ENCODE assay signal across 9 mouse cellular contexts in genomic region chr8:91312342-91312741, GRCm38 (mm10). TPM values are rescaled to one million over a fixed set of nuclear protein-coding genes. Genes with fewer than 3 reads are reported as not detected.
DNase-seq lines count a peak whose midpoint lies in the region; ATAC-seq and TF ChIP-seq lines count a peak whose summit lies in the region.
"Had no signal": no experiment of that assay in that cellular context is flagged by ENCODE, and none has a peak within 500 bp of the region (broad histone marks: within the 10 kb centered on the region; RNA-seq: fewer than 3 reads in every experiment).

No protein-coding gene starts in this region.

- no peak for TF ChIP-seq EP300 in heart, postnatal 0 days (IDR thresholded peaks at IDR 0.05; ENCODE audit: low read depth)

- no peak overlapping the region for H3K27ac ChIP-seq in heart, postnatal 0 days (ENCODE audit: low read depth)
- H3K27ac ChIP-seq in cortical plate, adult 2 months (ENCODE audit: insufficient read depth, low read length) = no peak overlapping the region
- no peak overlapping the region for H3K27ac ChIP-seq in intestine, embryonic 14.5 days (ENCODE audit: low read depth)
- no peak overlapping the region for H3K27ac ChIP-seq in midbrain, embryonic 14.5 days (replicated peaks; ENCODE audit: low read depth, low read length)

- no peaks in the 10 kb centered on the region for H3K9me3 ChIP-seq in heart, postnatal 0 days (replicated peaks; ENCODE audit: control insufficient read depth, low read length)
- H3K9me3 ChIP-seq in intestine, embryonic 14.5 days (ENCODE audit: control insufficient read depth, low read length) = no peaks in the 10 kb centered on the region
- H3K9me3 ChIP-seq in midbrain, embryonic 14.5 days (ENCODE audit: control insufficient read depth, low read length) = no peaks in the 10 kb centered on the region

- no peak for TF ChIP-seq CTCF in heart, postnatal 0 days (IDR thresholded peaks at IDR 0.05; ENCODE audit: low read depth)
- TF ChIP-seq CTCF in cortical plate, adult 2 months (IDR thresholded peaks at IDR 0.05; ENCODE audit: extremely low read depth, insufficient read depth, low read length) = no peak

- peak overlapping the region; percentile 75 for H3K4me2 ChIP-seq in heart, postnatal 0 days (ENCODE audit: low read depth, low read length)
- H3K4me2 ChIP-seq in intestine, embryonic 14.5 days (ENCODE audit: low read length) = peak overlapping the region; percentile 84
- H3K4me2 ChIP-seq in midbrain, embryonic 14.5 days (ENCODE audit: low read length) = peak overlapping the region; percentile 68

- 70% methylated on average over 2 of the region's 2 CpGs for WGBS in heart, postnatal 0 days
- WGBS in intestine, embryonic 14.5 days = 82% methylated on average over 2 of the region's 2 CpGs
- WGBS in midbrain, embryonic 14.5 days = 77% methylated on average over 2 of the region's 2 CpGs

- peaks cover 14% of the 10 kb centered on the region for H3K4me1 ChIP-seq in heart, postnatal 0 days (ENCODE audit: control insufficient read depth, insufficient read depth)
- peaks cover 1% of the 10 kb centered on the region; the same call in 1 of the 2 replicates for H3K4me1 ChIP-seq in cortical plate, adult 2 months (ENCODE audit: control insufficient read depth, insufficient read depth, low read length)
- peaks cover 13% of the 10 kb centered on the region; the same call in 1 of the 2 replicates for H3K4me1 ChIP-seq in intestine, embryonic 14.5 days (replicated peaks; ENCODE audit: control insufficient read depth, insufficient read depth, low read length)
- H3K4me1 ChIP-seq in midbrain, embryonic 14.5 days (ENCODE audit: control insufficient read depth, insufficient read depth, low read length) = peaks cover 20% of the 10 kb centered on the region

- H3K36me3 ChIP-seq in heart, postnatal 0 days (replicated peaks; ENCODE audit: control insufficient read depth, insufficient read depth, low read length) = peaks cover under 1% of the 10 kb centered on the region
- H3K36me3 ChIP-seq in intestine, embryonic 14.5 days (ENCODE audit: control insufficient read depth, insufficient read depth, low read length) = peaks cover under 1% of the 10 kb centered on the region; the same call in 1 of the 2 replicates
- H3K36me3 ChIP-seq in midbrain, embryonic 14.5 days (ENCODE audit: control insufficient read depth, insufficient read depth, low read length) = peaks cover under 1% of the 10 kb centered on the region; the same call in 1 of the 2 replicates

- no peak for ATAC-seq in heart, postnatal 0 days (ENCODE audit: insufficient read depth, low read depth)
- no peak for ATAC-seq in intestine, embryonic 14.5 days (replicated peaks; ENCODE audit: low FRiP score, low TSS enrichment, low read depth)
- no peak for ATAC-seq in midbrain, embryonic 14.5 days (ENCODE audit: low FRiP score, low TSS enrichment)

- intact Hi-C loops in heart, postnatal 36 days (cut with DNase I) = loop anchor here (10.0 kb wide), 1 partner anchor 1042 kb away; the partner anchor contains the start of gene Irx5

- H3K4me3 ChIP-seq in heart, postnatal 0 days (ENCODE audit: low read depth, low read length) = peak overlapping the region; percentile 78
- peak overlapping the region; percentile 66 for H3K4me3 ChIP-seq in cortical plate, adult 2 months (ENCODE audit: insufficient read depth, low read length)
- peak overlapping the region; percentile 94 for H3K4me3 ChIP-seq in intestine, embryonic 14.5 days (ENCODE audit: low read depth, low read length)
- H3K4me3 ChIP-seq in midbrain, embryonic 14.5 days (replicated peaks; ENCODE audit: low read depth, low read length) = peak overlapping the region; percentile 54

- no peaks in the 10 kb centered on the region for H3K27me3 ChIP-seq in heart, postnatal 0 days (ENCODE audit: control insufficient read depth, insufficient read depth, low read length)
- H3K27me3 ChIP-seq in intestine, embryonic 14.5 days (replicated peaks; ENCODE audit: control insufficient read depth, insufficient read depth, low read length) = no peaks in the 10 kb centered on the region
- no peaks in the 10 kb centered on the region for H3K27me3 ChIP-seq in midbrain, embryonic 14.5 days (ENCODE audit: control insufficient read depth, insufficient read depth, low read length)
- H3K27me3 ChIP-seq: Patski had no signal

- H3K9ac ChIP-seq in heart, postnatal 0 days (replicated peaks; ENCODE audit: low read depth, low read length) = peak overlapping the region; percentile 61; the same call in 1 of the 2 replicates
- peak overlapping the region; percentile 92 for H3K9ac ChIP-seq in intestine, embryonic 14.5 days (ENCODE audit: low read length)
- peak overlapping the region; percentile 67 for H3K9ac ChIP-seq in midbrain, embryonic 14.5 days (replicated peaks; ENCODE audit: low read length)

- DNase-seq in heart, postnatal 0 days (ENCODE audit: low spot score) = no peak
- DNase-seq in heart, postnatal 36 days = no peak
- no peak for DNase-seq in intestine, embryonic 14.5 days (ENCODE audit: low spot score)
- DNase-seq in midbrain, embryonic 14.5 days = no peak
- no peak for DNase-seq in spleen, postnatal 36 days (ENCODE audit: low spot score in 2 of 2)
- DNase-seq in gastrocnemius, postnatal 4 days (ENCODE audit: low spot score in 2 of 2) = no peak
- DNase-seq in gastrocnemius, adult 18-20 months (ENCODE audit: low spot score) = no peak

- no peak for TF ChIP-seq POLR2A in cortical plate, adult 2 months (IDR thresholded peaks at IDR 0.05; ENCODE audit: extremely low read depth, insufficient read depth, low read length)

RNA-seq across cellular contexts. Expression of gene Rpgrip1l, which starts 0.7 kb away (rescaled TPM):
- total RNA-seq in heart, postnatal 0 days (2014; rRNA removed; ENCODE audit: low replicate concordance) = 3.6 and 4.1 TPM in 2 replicates
- 4.3 and 4.7 TPM in 2 replicates for polyA plus RNA-seq in heart, postnatal 0 days (2015; fragmentation: Nextera tagmentation; extraction: Ambion mirVana)
- 1 to 10 TPM; 1.7 to 3.8 TPM for total RNA-seq in heart, postnatal 36 days (2021)
- polyA plus RNA-seq in cortical plate, adult 2 months (2012; rRNA removed) = 7.8 and 8.1 TPM in 2 replicates
- polyA plus RNA-seq in intestine, embryonic 14.5 days (2014; fragmentation: Nextera tagmentation; extraction: Ambion mirVana) = 7.7 and 7.9 TPM in 2 replicates
- 13.7 and 18.8 TPM in 2 replicates for polyA plus RNA-seq in midbrain, embryonic 14.5 days (2014; fragmentation: Nextera tagmentation; extraction: Ambion mirVana)
- 1 to 10 TPM; 3.8 to 4.4 TPM for total RNA-seq in gastrocnemius, postnatal 4 days (2021)
- total RNA-seq in gastrocnemius, adult 18-20 months (2021) = 1 to 10 TPM; 1.8 to 4.6 TPM

RNA-seq across cellular contexts. Expression of gene Fto, which starts 1.0 kb away (rescaled TPM):
- 43.9 and 50.6 TPM in 2 replicates for total RNA-seq in heart, postnatal 0 days (2014; rRNA removed; ENCODE audit: low replicate concordance)
- 39.3 and 41.1 TPM in 2 replicates for polyA plus RNA-seq in heart, postnatal 0 days (2015; fragmentation: Nextera tagmentation; extraction: Ambion mirVana)
- 10 to 100 TPM; 62.9 to 68.3 TPM for total RNA-seq in heart, postnatal 36 days (2021)
- polyA plus RNA-seq in cortical plate, adult 2 months (2012; rRNA removed) = 119 and 123 TPM in 2 replicates
- polyA plus RNA-seq in intestine, embryonic 14.5 days (2014; fragmentation: Nextera tagmentation; extraction: Ambion mirVana) = 77.7 and 90.8 TPM in 2 replicates
- polyA plus RNA-seq in midbrain, embryonic 14.5 days (2014; fragmentation: Nextera tagmentation; extraction: Ambion mirVana) = 105 and 161 TPM in 2 replicates
- total RNA-seq in gastrocnemius, postnatal 4 days (2021) = 100 to 1,000 TPM; 153 to 154 TPM
- 10 to 100 TPM; 81.2 to 87.6 TPM for total RNA-seq in gastrocnemius, adult 18-20 months (2021)
